Mouse (Mus musculus): ENCODE results near the gene Rit1.

- TF ChIP-seq GABPA (IDR thresholded peaks at IDR 0.05; ENCODE audit: insufficient replicate concordance, low read depth, low read length) (no peak), CTCF (conservative IDR thresholded peaks at IDR 0.05 in 1 of 2, IDR thresholded peaks at IDR 0.05 in 1 of 2; ENCODE audit: low read depth in 2 of 2, low read length in 2 of 2) (no peak), POLR2AphosphoS2 (IDR thresholded peaks at IDR 0.05; ENCODE audit: low read depth, low read length) (no peak), MAX (IDR thresholded peaks at IDR 0.05; ENCODE audit: low read length) (no peak), RCOR1 (conservative IDR thresholded peaks at IDR 0.05; ENCODE audit: low read depth, low read length) (no peak), POLR2A (IDR thresholded peaks at IDR 0.05; ENCODE audit: low read depth, low read length) (no peak), MAZ (IDR thresholded peaks at IDR 0.05; ENCODE audit: low read depth, low read length) (no peak), USF1 (IDR thresholded peaks at IDR 0.05; ENCODE audit: low read depth, low read length) (no peak), NELFE (IDR thresholded peaks at IDR 0.05; ENCODE audit: low read depth, low read length) (no peak), MAFK (IDR thresholded peaks at IDR 0.05; ENCODE audit: insufficient replicate concordance, low read length) (peak; percentile 68; the same call in 1 of the 2 replicates), E2F4 (IDR thresholded peaks at IDR 0.05; ENCODE audit: insufficient replicate concordance, low read depth, low read length) (no peak), ZC3H11A (IDR thresholded peaks at IDR 0.05; ENCODE audit: low read depth, low read length) (no peak), PAX5 (IDR thresholded peaks at IDR 0.05; ENCODE audit: low read length) (no peak)
Observed at GRCm38 (mm10) chr3:88717831-88718230, 1.2 kb downstream of the Rit1 start.

All from CH12.LX (cell line).